Mouse (Mus musculus) MEL-GATA-1-ER (cell line): Measurements from ENCODE around the gene Srgap1.

Experiments used
- DNase-seq: peaks from one replicate; pipeline ENCODE4 v3.0.0-alpha.2; 2012; ENCODE audit warnings: low read depth; ENCODE audit errors: extremely low read depth

Gene Srgap1

GRCm38 (mm10) chr10:121765174-121766057 is 281.7 kb downstream of the Srgap1 start:
- no peak for DNase-seq

DNA sequence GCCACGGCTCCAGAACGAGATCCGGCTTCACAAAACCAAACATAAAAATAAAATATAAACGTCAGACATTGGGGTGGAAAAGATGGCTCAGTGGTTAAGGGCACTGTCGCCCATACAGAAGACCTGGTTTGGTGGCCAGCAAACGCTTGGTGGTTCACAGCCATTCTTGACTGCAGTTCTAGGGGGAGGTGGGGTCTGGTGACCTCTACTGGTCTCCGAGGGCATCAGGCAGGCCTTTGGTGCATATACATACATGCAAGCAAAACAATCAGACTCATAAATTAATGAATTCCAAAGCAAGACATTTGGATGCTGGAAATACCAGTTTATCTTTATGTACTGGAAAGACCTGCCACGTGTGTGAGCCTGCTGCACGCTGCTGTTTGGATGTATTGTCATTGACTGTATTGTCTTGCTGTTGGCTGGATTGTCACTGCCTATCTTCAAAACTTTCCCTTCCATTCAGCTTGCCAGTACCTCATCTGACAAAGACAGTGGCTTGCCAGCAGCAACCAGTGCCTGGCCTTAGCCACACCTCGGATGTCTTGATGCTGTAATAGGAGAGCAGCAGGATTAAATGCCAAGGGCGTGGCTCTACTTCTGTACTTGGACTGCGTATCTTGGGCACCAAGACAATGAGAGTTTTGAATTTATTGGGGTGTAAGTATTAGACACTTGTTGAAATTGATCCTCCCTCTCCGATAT is 282.5 kb downstream of the Srgap1 start:
- no peak for DNase-seq

- no peak for DNase-seq
These were observed 283.9 kb downstream of the Srgap1 start for GRCm38 (mm10) chr10:121763191-121763590.

DNA sequence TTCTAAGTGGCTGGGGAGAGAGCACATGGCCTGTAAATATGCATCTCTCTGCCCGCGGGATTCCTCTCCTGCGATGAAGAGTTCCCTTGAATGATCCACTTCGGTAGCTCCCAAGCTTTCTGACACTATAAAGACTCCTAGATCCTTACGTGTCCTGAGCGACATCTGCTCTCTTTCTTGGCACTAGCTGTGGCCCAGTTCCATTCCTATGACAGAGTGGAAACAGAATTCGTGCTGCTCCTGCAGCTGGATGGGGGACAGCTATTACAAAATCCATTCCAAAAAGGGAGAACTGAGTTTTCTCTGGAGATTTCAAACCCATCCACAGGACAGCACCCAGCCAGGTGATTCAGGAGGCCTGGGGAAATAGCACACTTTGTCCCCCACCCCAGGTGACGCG is 285.0 kb downstream of the Srgap1 start:
- DNase-seq = no peak

DNA sequence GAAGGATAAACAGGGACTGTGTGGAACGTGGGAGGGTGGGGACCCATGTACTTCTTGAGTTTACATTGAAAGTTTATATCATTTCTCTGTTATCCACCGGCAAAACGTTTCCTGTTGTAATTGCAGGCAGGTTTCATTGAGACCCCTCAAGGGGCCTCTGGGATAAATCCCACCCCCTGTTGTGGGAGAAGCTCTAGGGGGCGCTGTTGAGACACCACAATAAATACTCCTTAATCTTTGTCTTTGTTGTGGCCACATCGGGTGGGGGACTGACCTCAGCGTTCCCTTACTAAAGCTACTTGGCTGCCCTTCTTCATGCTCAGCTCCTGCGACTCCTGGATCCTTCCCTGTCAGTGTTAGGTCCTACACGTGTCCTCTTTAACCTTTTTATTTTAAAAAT is 288.0 kb downstream of the Srgap1 start:
- DNase-seq = no peak

DNA sequence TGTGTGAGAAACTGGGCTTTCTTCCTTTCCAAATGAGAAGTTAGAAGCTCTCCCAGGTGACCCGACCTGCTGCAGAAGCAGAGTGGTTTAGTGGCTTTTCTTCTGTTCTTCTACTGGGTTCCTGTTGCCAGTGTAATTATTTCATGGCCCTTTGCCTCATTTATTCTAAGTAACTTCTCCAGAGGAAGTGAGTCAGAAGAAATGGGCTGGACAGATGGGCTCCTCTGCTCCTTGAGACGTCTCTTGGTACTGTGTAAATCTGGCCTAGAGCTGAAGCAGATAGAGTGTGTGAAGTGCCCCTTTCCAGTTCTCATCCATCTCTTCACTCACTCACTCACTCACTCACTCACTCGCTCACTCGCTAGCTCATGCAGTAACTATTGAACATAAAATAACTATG is 290.4 kb downstream of the Srgap1 start:
- DNase-seq = no peak

- DNase-seq = no peak
These were observed 291.3 kb downstream of the Srgap1 start for GRCm38 (mm10) chr10:121755822-121756221.

DNA sequence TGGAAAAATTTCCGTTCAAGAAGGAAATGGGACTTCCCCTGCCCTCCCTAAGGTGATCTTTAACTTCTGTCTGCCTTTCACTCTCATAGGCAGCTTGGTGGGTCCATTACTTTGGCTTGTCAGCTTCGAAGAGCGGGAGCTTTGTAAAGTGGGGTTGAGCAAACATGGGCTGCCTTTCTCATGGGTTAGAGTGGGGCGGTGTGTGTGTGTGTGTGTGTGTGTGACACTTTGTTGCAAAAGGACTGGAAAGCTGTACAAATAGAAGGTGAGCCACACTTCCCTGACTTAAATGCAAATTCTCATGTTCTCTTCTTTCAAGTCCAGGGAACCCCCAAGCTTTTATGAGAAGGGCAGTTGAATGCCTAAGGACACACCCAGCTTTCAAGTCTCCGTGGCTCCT is 292.9 kb downstream of the Srgap1 start:
- DNase-seq = no peak

DNA sequence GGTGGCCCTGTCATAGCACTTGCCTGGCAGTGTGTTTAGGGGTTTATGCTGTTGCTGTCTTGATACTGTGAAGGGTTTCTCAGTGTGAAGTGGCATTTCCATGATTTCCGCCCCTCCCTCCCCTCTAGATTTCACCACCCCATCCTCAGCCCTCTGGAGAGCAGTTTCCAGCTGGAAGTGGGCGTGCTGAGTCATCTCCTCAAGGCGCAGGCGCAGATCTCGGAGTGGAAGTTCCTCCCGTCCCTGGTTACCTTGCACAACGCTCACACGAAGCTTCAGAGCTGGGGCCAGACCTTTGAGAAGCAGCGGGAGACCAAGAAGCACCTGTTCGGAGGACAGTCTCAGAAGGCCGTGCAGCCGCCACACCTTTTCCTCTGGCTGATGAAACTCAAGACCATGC is 296.9 kb downstream of the Srgap1 start:
- DNase-seq = no peak

- no peak for DNase-seq
These were observed 304.8 kb downstream of the Srgap1 start for GRCm38 (mm10) chr10:121742336-121742735.

DNA sequence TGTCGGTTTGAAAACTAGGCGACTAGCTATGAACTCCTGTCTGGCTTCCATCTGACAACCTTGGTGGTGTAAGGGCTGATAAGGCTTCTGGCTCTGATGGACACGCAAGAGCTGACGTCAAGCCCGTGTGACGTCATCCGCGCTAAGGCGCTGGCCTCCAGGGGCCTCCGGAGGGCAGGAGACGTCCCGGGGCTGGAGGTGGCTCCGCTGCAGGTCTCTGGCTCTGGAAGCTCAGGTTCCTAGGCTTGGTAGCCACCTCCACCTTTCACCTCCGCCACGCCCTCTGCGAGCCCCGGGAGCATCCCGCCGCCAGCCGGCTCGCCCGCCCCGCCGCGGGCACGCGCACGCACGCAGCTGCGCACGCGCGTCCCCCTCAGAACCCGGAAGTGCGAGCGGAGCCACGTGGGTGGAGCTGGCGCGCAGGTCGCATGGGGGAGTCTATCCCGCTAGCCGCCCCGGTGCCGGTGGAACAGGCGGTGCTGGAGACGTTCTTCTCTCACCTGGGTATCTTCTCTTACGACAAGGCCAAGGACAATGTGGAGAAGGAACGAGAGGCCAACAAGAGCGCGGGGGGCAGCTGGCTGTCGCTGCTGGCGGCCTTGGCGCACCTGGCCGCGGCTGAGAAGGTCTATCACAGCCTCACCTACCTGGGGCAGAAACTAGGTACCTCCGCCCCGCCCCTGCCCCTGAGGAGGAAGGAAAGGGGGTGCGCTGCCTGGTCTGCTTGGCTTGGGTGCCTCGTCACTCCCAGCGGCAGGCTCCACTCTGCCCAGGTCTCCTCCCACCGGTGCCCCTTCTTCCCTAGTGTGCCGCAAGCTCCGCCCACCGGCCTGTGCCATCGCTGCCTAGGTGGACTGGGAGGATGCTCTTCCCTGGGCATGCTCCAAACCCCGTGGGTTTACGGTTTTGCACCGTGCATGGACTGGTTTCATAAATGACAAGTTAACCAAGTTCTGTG is 307.3 kb downstream of the Srgap1 start, which contains the start of gene BC048403:
TSS of gene BC048403 (plus strand) at position 390 of the 958 bp plus-strand sequence.
- DNase-seq = peak; percentile 53

GRCm38 (mm10) chr10:121737256-121737655 is 309.9 kb downstream of the Srgap1 start:
- DNase-seq = no peak

- no peak for DNase-seq
These were observed 314.6 kb downstream of the Srgap1 start for GRCm38 (mm10) chr10:121732542-121732941.

GRCm38 (mm10) chr10:121731048-121731725 is 315.9 kb downstream of the Srgap1 start:
- DNase-seq = no peak
